Mouse (Mus musculus): ENCODE results near the gene Abhd13.

- TF ChIP-seq POLR2A (IDR thresholded peaks at IDR 0.05; ENCODE audit: insufficient read depth, low read depth, low read length), result no peak
- no peak for TF ChIP-seq CTCF (IDR thresholded peaks at IDR 0.05; ENCODE audit: insufficient read depth, low read depth, low read length)
Measured at GRCm38 (mm10) chr8:9935574-9935973, 41.9 kb upstream of the Abhd13 start.

Measured in olfactory bulb, adult 2 months (tissue).